Mouse (Mus musculus) heart, adult 2 months (tissue): ENCODE data around the gene Ptcra.

Experiments
- CTCF ChIP-seq: fragments of 200-600 bp; IDR thresholded peaks from 2 replicates; pipeline ENCODE4 v1.8.1; 2022; ENCODE audit warnings: antibody characterized with exemption, mild to moderate bottlenecking, moderate library complexity
- EP300 ChIP-seq: fragments of 200-500 bp; IDR thresholded peaks from 2 replicates; pipeline ENCODE4 v1.6.1; 2011; ENCODE audit warnings: low read depth, low read length, control low read depth; ENCODE audit not compliant: insufficient read depth
- POLR2A ChIP-seq: fragments of 200-500 bp; IDR thresholded peaks from 2 replicates; pipeline ENCODE4 v1.6.1; 2011; ENCODE audit warnings: mild to moderate bottlenecking, low read depth, low read length, control low read depth; ENCODE audit not compliant: insufficient read depth

- peak; percentile 66 for TF ChIP-seq CTCF
- TF ChIP-seq EP300, result no peak
- TF ChIP-seq POLR2A, result no peak
These were observed 38.2 kb downstream of the Ptcra start for GRCm38 (mm10) chr17:46725273-46725672.
